Mouse (Mus musculus): ENCODE measurements around the gene Setd1a. TPM values are rescaled to one million over a fixed set of nuclear protein-coding genes. Genes with fewer than 3 reads are reported as not detected.

The Setd1a gene
- polyA plus RNA-seq, 1 experiment from 2014 or later, result 6.9 TPM

- under 1% methylated on average over 33 of the region's 39 CpGs for WGBS
- peak; percentile 9; the same call in 1 of the 2 replicates for TF ChIP-seq CTCF (IDR thresholded peaks at IDR 0.05; ENCODE audit: low read depth)
- no peak for TF ChIP-seq EP300 (optimal IDR thresholded peaks at IDR 0.05)
These were observed 30.6 kb upstream of the Setd1a start for GRCm38 (mm10) chr7:127745652-127746493.

GRCm38 (mm10) chr7:127746494-127747491 is 29.7 kb upstream of the Setd1a start:
- H3K4me2 ChIP-seq (replicated peaks; ENCODE audit: low read depth), result peak overlapping the region; percentile 97
- DNase-seq (ENCODE audit: low spot score) (peak; percentile 41), ATAC-seq (ENCODE audit: low FRiP score, low TSS enrichment) (no peak)
- TF ChIP-seq CTCF (IDR thresholded peaks at IDR 0.05; ENCODE audit: low read depth) (no peak), EP300 (optimal IDR thresholded peaks at IDR 0.05) (no peak)
- peak overlapping the region; percentile 56 for H3K27ac ChIP-seq (replicated peaks)
- peak overlapping the region; percentile 76 for H3K9ac ChIP-seq (ENCODE audit: low read length)
- WGBS, result under 1% methylated on average over 38 of the region's 62 CpGs
- H3K4me1 ChIP-seq (replicated peaks; ENCODE audit: control insufficient read depth, insufficient read depth), result peaks cover 4% of the 10 kb centered on the region
- H3K4me3 ChIP-seq (ENCODE audit: low read depth, low read length), result peak overlapping the region; percentile 72
- H3K27me3 ChIP-seq (ENCODE audit: control insufficient read depth, insufficient read depth, low read length), result no peaks in the 10 kb centered on the region
- H3K36me3 ChIP-seq (ENCODE audit: control insufficient read depth, insufficient read depth, low read length), result peaks cover 12% of the 10 kb centered on the region
- no peaks in the 10 kb centered on the region for H3K9me3 ChIP-seq (ENCODE audit: control insufficient read depth, low read length)

More at GRCm38 (mm10) chr7:127745652-127746493, 30.6 kb upstream of the Setd1a start:
- ATAC-seq (ENCODE audit: low FRiP score, low TSS enrichment) (peak; percentile 95), DNase-seq (ENCODE audit: low spot score) (peak; percentile 96)
- H3K4me3 ChIP-seq (ENCODE audit: low read depth, low read length), result peak overlapping the region; percentile 72
- H3K9me3 ChIP-seq (ENCODE audit: control insufficient read depth, low read length), result no peaks in the 10 kb centered on the region
- H3K27me3 ChIP-seq (ENCODE audit: control insufficient read depth, insufficient read depth, low read length), result no peaks in the 10 kb centered on the region
- H3K4me1 ChIP-seq (replicated peaks; ENCODE audit: control insufficient read depth, insufficient read depth), result peaks cover 4% of the 10 kb centered on the region
- peaks cover 7% of the 10 kb centered on the region for H3K36me3 ChIP-seq (ENCODE audit: control insufficient read depth, insufficient read depth, low read length)
- H3K9ac ChIP-seq (ENCODE audit: low read length), result peak overlapping the region; percentile 76
- peak overlapping the region; percentile 79 for H3K27ac ChIP-seq (replicated peaks)
- peak overlapping the region; percentile 97 for H3K4me2 ChIP-seq (replicated peaks; ENCODE audit: low read depth)

- H3K27me3 ChIP-seq (ENCODE audit: control insufficient read depth, insufficient read depth, low read length), result no peaks in the 10 kb centered on the region
- TF ChIP-seq CTCF (IDR thresholded peaks at IDR 0.05; ENCODE audit: low read depth) (no peak), EP300 (optimal IDR thresholded peaks at IDR 0.05) (no peak)
- H3K9me3 ChIP-seq (ENCODE audit: control insufficient read depth, low read length), result no peaks in the 10 kb centered on the region
- peak overlapping the region; percentile 72; the same call in 1 of the 2 replicates for H3K4me3 ChIP-seq (ENCODE audit: low read depth, low read length)
- peak overlapping the region; percentile 56; the same call in 1 of the 2 replicates for H3K27ac ChIP-seq (replicated peaks)
- H3K36me3 ChIP-seq (ENCODE audit: control insufficient read depth, insufficient read depth, low read length), result peaks cover 20% of the 10 kb centered on the region
- 32% methylated on average over 6 of the region's 6 CpGs for WGBS
- peaks cover 4% of the 10 kb centered on the region for H3K4me1 ChIP-seq (replicated peaks; ENCODE audit: control insufficient read depth, insufficient read depth)
- no peak for DNase-seq (ENCODE audit: low spot score)
- H3K4me2 ChIP-seq (replicated peaks; ENCODE audit: low read depth), result peak overlapping the region; percentile 97
- H3K9ac ChIP-seq (ENCODE audit: low read length), result peak overlapping the region; percentile 76; the same call in 1 of the 2 replicates
- no peak for ATAC-seq (ENCODE audit: low FRiP score, low TSS enrichment)
These were observed 28.8 kb upstream of the Setd1a start for GRCm38 (mm10) chr7:127747559-127748234.

GRCm38 (mm10) chr7:127748235-127748560 is 28.3 kb upstream of the Setd1a start:
- no peak overlapping the region for H3K27ac ChIP-seq (replicated peaks)
- ATAC-seq (ENCODE audit: low FRiP score, low TSS enrichment) (no peak), DNase-seq (ENCODE audit: low spot score) (no peak)
- H3K27me3 ChIP-seq (ENCODE audit: control insufficient read depth, insufficient read depth, low read length), result no peaks in the 10 kb centered on the region
- no peak for TF ChIP-seq EP300 (optimal IDR thresholded peaks at IDR 0.05)
- TF ChIP-seq CTCF (IDR thresholded peaks at IDR 0.05; ENCODE audit: low read depth), result no peak
- H3K4me2 ChIP-seq (replicated peaks; ENCODE audit: low read depth), result no peak overlapping the region
- WGBS, result 91% methylated on average over 28 of the region's 28 CpGs
- H3K9ac ChIP-seq (ENCODE audit: low read length), result no peak overlapping the region
- H3K36me3 ChIP-seq (ENCODE audit: control insufficient read depth, insufficient read depth, low read length), result peaks cover 20% of the 10 kb centered on the region
- H3K4me3 ChIP-seq (ENCODE audit: low read depth, low read length), result no peak overlapping the region
- peaks cover 4% of the 10 kb centered on the region for H3K4me1 ChIP-seq (replicated peaks; ENCODE audit: control insufficient read depth, insufficient read depth)
- no peaks in the 10 kb centered on the region for H3K9me3 ChIP-seq (ENCODE audit: control insufficient read depth, low read length)
